Mouse (Mus musculus): ENCODE results near the gene Rsf1.

The Rsf1 gene

GRCm38 (mm10) chr7:97631290-97631689 is 51.6 kb downstream of the Rsf1 start:
- no peak for DNase-seq (ENCODE audit: low read depth, low spot score)

GRCm38 (mm10) chr7:97632897-97633296 is 53.2 kb downstream of the Rsf1 start:
- DNase-seq (ENCODE audit: low read depth, low spot score) = no peak

GRCm38 (mm10) chr7:97645060-97645459 is 65.4 kb downstream of the Rsf1 start:
- no peak for DNase-seq (ENCODE audit: low read depth, low spot score)

GRCm38 (mm10) chr7:97647656-97648055 is 68.0 kb downstream of the Rsf1 start:
- DNase-seq (ENCODE audit: low read depth, low spot score) = no peak

GRCm38 (mm10) chr7:97650729-97651128 is 71.0 kb downstream of the Rsf1 start:
- DNase-seq (ENCODE audit: low read depth, low spot score) = no peak

- no peak for DNase-seq (ENCODE audit: low read depth, low spot score)
Observed at GRCm38 (mm10) chr7:97656144-97656543, 76.5 kb downstream of the Rsf1 start.

- no peak for DNase-seq (ENCODE audit: low read depth, low spot score)
Observed at GRCm38 (mm10) chr7:97661634-97662033, 81.9 kb downstream of the Rsf1 start.

GRCm38 (mm10) chr7:97679239-97679638 is 99.5 kb downstream of the Rsf1 start:
- DNase-seq (ENCODE audit: low read depth, low spot score) = peak; percentile 64

GRCm38 (mm10) chr7:97687831-97688230 is 108.1 kb downstream of the Rsf1 start:
- DNase-seq (ENCODE audit: low read depth, low spot score) = no peak

- DNase-seq (ENCODE audit: low read depth, low spot score) = no peak
Observed at GRCm38 (mm10) chr7:97695441-97695840, 115.8 kb downstream of the Rsf1 start.

GRCm38 (mm10) chr7:97696133-97696505 is 116.4 kb downstream of the Rsf1 start:
- DNase-seq (ENCODE audit: low read depth, low spot score) = no peak

- peak; percentile 92 for DNase-seq (ENCODE audit: low read depth, low spot score)
Observed at GRCm38 (mm10) chr7:97696506-97697254, 117.0 kb downstream of the Rsf1 start, which contains the start of gene Clns1a. Gene Clns1a, plus strand, starts transcription at chr7:97696634.

GRCm38 (mm10) chr7:97700173-97700572 is 120.5 kb downstream of the Rsf1 start:
- no peak for DNase-seq (ENCODE audit: low read depth, low spot score)

- no peak for DNase-seq (ENCODE audit: low read depth, low spot score)
Observed at GRCm38 (mm10) chr7:97701106-97701505, 121.4 kb downstream of the Rsf1 start.

GRCm38 (mm10) chr7:97707123-97707522 is 127.4 kb downstream of the Rsf1 start:
- DNase-seq (ENCODE audit: low read depth, low spot score) = no peak

- DNase-seq (ENCODE audit: low read depth, low spot score) = no peak
Observed at GRCm38 (mm10) chr7:97707809-97708208, 128.1 kb downstream of the Rsf1 start.

GRCm38 (mm10) chr7:97709204-97709603 is 129.5 kb downstream of the Rsf1 start:
- DNase-seq (ENCODE audit: low read depth, low spot score) = no peak

GRCm38 (mm10) chr7:97714651-97715050 is 135.0 kb downstream of the Rsf1 start:
- no peak for DNase-seq (ENCODE audit: low read depth, low spot score)

GRCm38 (mm10) chr7:97717326-97717725 is 137.6 kb downstream of the Rsf1 start:
- no peak for DNase-seq (ENCODE audit: low read depth, low spot score)

- DNase-seq (ENCODE audit: low read depth, low spot score) = no peak
Observed at GRCm38 (mm10) chr7:97719078-97719477, 139.4 kb downstream of the Rsf1 start.

GRCm38 (mm10) chr7:97720109-97720508 is 140.4 kb downstream of the Rsf1 start:
- DNase-seq (ENCODE audit: low read depth, low spot score) = no peak

GRCm38 (mm10) chr7:97722278-97722918 is 142.7 kb downstream of the Rsf1 start:
- DNase-seq (ENCODE audit: low read depth, low spot score) = no peak

Measured in CD4-positive, CD25-positive, alpha-beta regulatory T cell, adult 2 months (primary cell).